Mouse (Mus musculus): ENCODE measurements at regions not wholly inside any gene's neighbourhood (a gene's known extent, or its start where the extent isn't known, plus 50 kb on each side); places are given as distances from the start of the nearest gene placed in this dataset.
A peak's percentile ranks its signal among the peaks of the same experiment; 100 is the strongest.
"Not testable (repeated sequence)": the region's sequence is repeated elsewhere in the genome, so short reads cannot be mapped to it uniquely, and the experiment has no call there.

GRCm38 (mm10) chr13:72326201-72326600 lies 302.4 kb upstream of the Irx2 start:
- not testable (repeated sequence) for H3K4me1 ChIP-seq (replicated peaks); H3K9me3 ChIP-seq; H3K27ac ChIP-seq (replicated peaks); H3K36me3 ChIP-seq; H3K4me2 ChIP-seq; H3K4me3 ChIP-seq; H3K27me3 ChIP-seq; H3K9ac ChIP-seq; ATAC-seq (ENCODE audit: low FRiP score, low read depth)
- WGBS: 91% methylated on average over 1 of the region's 1 CpGs

- Histone ChIP-seq H3K4me3 (no peak overlapping the region), H3K27ac (replicated peaks) (no peak overlapping the region), H3K36me3 (no peaks in the 10 kb centered on the region), H3K4me2 (no peak overlapping the region), H3K27me3 (0 out of 2 replicates have a peak, but pooled peaks cover 10% of the 10 kb centered on the region), H3K9ac (no peak overlapping the region), H3K9me3 (no peaks in the 10 kb centered on the region), H3K4me1 (replicated peaks) (peaks cover 19% of the 10 kb centered on the region; the same call in 1 of the 2 replicates)
- 5% methylated on average over 6 of the region's 6 CpGs for WGBS
- no peak for ATAC-seq (ENCODE audit: low FRiP score, low read depth)
These were observed 282.9 kb upstream of the Irx2 start for GRCm38 (mm10) chr13:72345647-72346133.

GRCm38 (mm10) chr13:72346207-72346943 lies 282.2 kb upstream of the Irx2 start:
- no peak overlapping the region for H3K4me2 ChIP-seq
- no peak overlapping the region for H3K4me3 ChIP-seq
- H3K4me1 ChIP-seq (replicated peaks): peaks cover 19% of the 10 kb centered on the region; the same call in 1 of the 2 replicates
- H3K9me3 ChIP-seq: no peaks in the 10 kb centered on the region
- H3K27ac ChIP-seq (replicated peaks): no peak overlapping the region
- 19% methylated on average over 21 of the region's 21 CpGs for WGBS
- H3K27me3 ChIP-seq: 0 out of 2 replicates have a peak, but pooled peaks cover 10% of the 10 kb centered on the region
- H3K9ac ChIP-seq: no peak overlapping the region
- ATAC-seq (ENCODE audit: low FRiP score, low read depth): 0 out of 2 replicates have a peak, but pooled peaks have one; percentile 34
- no peaks in the 10 kb centered on the region for H3K36me3 ChIP-seq

GRCm38 (mm10) chr13:72346944-72347586 lies 281.6 kb upstream of the Irx2 start:
- Histone ChIP-seq H3K4me2 (no peak overlapping the region), H3K4me1 (replicated peaks) (peaks cover 19% of the 10 kb centered on the region; the same call in 1 of the 2 replicates), H3K27me3 (peaks cover 16% of the 10 kb centered on the region), H3K27ac (replicated peaks) (no peak overlapping the region), H3K36me3 (no peaks in the 10 kb centered on the region), H3K4me3 (no peak overlapping the region), H3K9ac (no peak overlapping the region), H3K9me3 (no peaks in the 10 kb centered on the region)
- ATAC-seq (ENCODE audit: low FRiP score, low read depth): 0 out of 2 replicates have a peak, but pooled peaks have one; percentile 27
- 66% methylated on average over 14 of the region's 14 CpGs for WGBS

- Histone ChIP-seq H3K4me2 (peak overlapping the region; percentile 14), H3K9me3 (no peaks in the 10 kb centered on the region), H3K36me3 (no peaks in the 10 kb centered on the region), H3K27ac (replicated peaks) (no peak overlapping the region), H3K4me3 (no peak overlapping the region), H3K27me3 (peaks cover 24% of the 10 kb centered on the region), H3K4me1 (replicated peaks) (peaks cover 6% of the 10 kb centered on the region), H3K9ac (no peak overlapping the region)
- peak; percentile 69; the same call in 1 of the 2 replicates for ATAC-seq (ENCODE audit: low FRiP score, low read depth)
- WGBS: 19% methylated on average over 18 of the region's 18 CpGs
These were observed 275.9 kb upstream of the Irx2 start for GRCm38 (mm10) chr13:72352641-72353181.

- WGBS: 91% methylated on average over 1 of the region's 1 CpGs
- H3K4me3 ChIP-seq: no peak overlapping the region
- H3K9me3 ChIP-seq: no peaks in the 10 kb centered on the region
- H3K4me2 ChIP-seq: no peak overlapping the region
- H3K4me1 ChIP-seq (replicated peaks): peaks cover 8% of the 10 kb centered on the region
- H3K36me3 ChIP-seq: no peaks in the 10 kb centered on the region
- H3K27me3 ChIP-seq: peaks cover 21% of the 10 kb centered on the region
- no peak overlapping the region for H3K9ac ChIP-seq
- ATAC-seq (ENCODE audit: low FRiP score, low read depth): no peak
- no peak overlapping the region for H3K27ac ChIP-seq (replicated peaks)
These were observed 273.3 kb upstream of the Irx2 start for GRCm38 (mm10) chr13:72355297-72355696.

GRCm38 (mm10) chr13:72355821-72356220 lies 272.8 kb upstream of the Irx2 start:
- H3K9me3 ChIP-seq: no peaks in the 10 kb centered on the region
- 58% methylated on average over 3 of the region's 3 CpGs for WGBS
- H3K27ac ChIP-seq (replicated peaks): no peak overlapping the region
- H3K9ac ChIP-seq: no peak overlapping the region
- H3K36me3 ChIP-seq: no peaks in the 10 kb centered on the region
- ATAC-seq (ENCODE audit: low FRiP score, low read depth): no peak
- no peak overlapping the region for H3K4me3 ChIP-seq
- peaks cover 21% of the 10 kb centered on the region for H3K27me3 ChIP-seq
- H3K4me2 ChIP-seq: no peak overlapping the region
- peaks cover 8% of the 10 kb centered on the region for H3K4me1 ChIP-seq (replicated peaks)

GRCm38 (mm10) chr13:72358243-72358904 lies 270.2 kb upstream of the Irx2 start:
- H3K4me3 ChIP-seq: no peak overlapping the region
- no peak for ATAC-seq (ENCODE audit: low FRiP score, low read depth)
- H3K27me3 ChIP-seq: peaks cover 23% of the 10 kb centered on the region
- no peak overlapping the region for H3K27ac ChIP-seq (replicated peaks)
- H3K4me1 ChIP-seq (replicated peaks): 0 out of 2 replicates have a peak, but pooled peaks cover 3% of the 10 kb centered on the region
- 29% methylated on average over 8 of the region's 8 CpGs for whole genome bisulfite sequencing
- H3K4me2 ChIP-seq: no peak overlapping the region
- no peak overlapping the region for H3K9ac ChIP-seq
- no peaks in the 10 kb centered on the region for H3K36me3 ChIP-seq
- H3K9me3 ChIP-seq: no peaks in the 10 kb centered on the region

GRCm38 (mm10) chr13:72365534-72366271 lies 262.9 kb upstream of the Irx2 start:
- H3K27ac ChIP-seq (replicated peaks): no peak overlapping the region
- peaks cover 14% of the 10 kb centered on the region for H3K4me1 ChIP-seq (replicated peaks)
- no peak overlapping the region for H3K9ac ChIP-seq
- peak; percentile 87 for ATAC-seq (ENCODE audit: low FRiP score, low read depth)
- H3K36me3 ChIP-seq: no peaks in the 10 kb centered on the region
- no peaks in the 10 kb centered on the region for H3K9me3 ChIP-seq
- H3K4me2 ChIP-seq: peak overlapping the region; percentile 55
- 0 out of 2 replicates have a peak overlapping the region, but pooled peaks have one; percentile 8 for H3K4me3 ChIP-seq
- peaks cover 20% of the 10 kb centered on the region for H3K27me3 ChIP-seq
- 11% methylated on average over 24 of the region's 24 CpGs for WGBS

GRCm38 (mm10) chr13:72366281-72366680 lies 262.3 kb upstream of the Irx2 start:
- Histone ChIP-seq H3K4me3 (0 out of 2 replicates have a peak overlapping the region, but pooled peaks have one; percentile 8), H3K9ac (no peak overlapping the region), H3K4me2 (peak overlapping the region; percentile 55), H3K36me3 (no peaks in the 10 kb centered on the region), H3K27ac (replicated peaks) (no peak overlapping the region), H3K9me3 (no peaks in the 10 kb centered on the region), H3K4me1 (replicated peaks) (peaks cover 14% of the 10 kb centered on the region), H3K27me3 (peaks cover 20% of the 10 kb centered on the region)
- 55% methylated on average over 11 of the region's 11 CpGs for WGBS
- no peak; the same call in 1 of the 2 replicates for ATAC-seq (ENCODE audit: low FRiP score, low read depth)

GRCm38 (mm10) chr13:72370131-72370530 lies 258.5 kb upstream of the Irx2 start:
- Histone ChIP-seq H3K9ac (no peak overlapping the region), H3K4me3 (no peak overlapping the region), H3K4me1 (replicated peaks) (peaks cover 13% of the 10 kb centered on the region), H3K36me3 (no peaks in the 10 kb centered on the region), H3K27me3 (0 out of 2 replicates have a peak, but pooled peaks cover 3% of the 10 kb centered on the region), H3K4me2 (no peak overlapping the region), H3K9me3 (no peaks in the 10 kb centered on the region), H3K27ac (replicated peaks) (no peak overlapping the region)
- ATAC-seq (ENCODE audit: low FRiP score, low read depth): no peak
- WGBS: 86% methylated on average over 1 of the region's 1 CpGs

All from hindbrain, embryonic 15.5 days (tissue).